Mouse (Mus musculus): Measurements from ENCODE around the gene Cldn9. TPM values are rescaled to one million over a fixed set of nuclear protein-coding genes. Genes with fewer than 3 reads are reported as not detected.

Cldn9 gene
- total RNA-seq, 2 experiments from 2014 or later, result 0.15 to 0.17 TPM

DNA sequence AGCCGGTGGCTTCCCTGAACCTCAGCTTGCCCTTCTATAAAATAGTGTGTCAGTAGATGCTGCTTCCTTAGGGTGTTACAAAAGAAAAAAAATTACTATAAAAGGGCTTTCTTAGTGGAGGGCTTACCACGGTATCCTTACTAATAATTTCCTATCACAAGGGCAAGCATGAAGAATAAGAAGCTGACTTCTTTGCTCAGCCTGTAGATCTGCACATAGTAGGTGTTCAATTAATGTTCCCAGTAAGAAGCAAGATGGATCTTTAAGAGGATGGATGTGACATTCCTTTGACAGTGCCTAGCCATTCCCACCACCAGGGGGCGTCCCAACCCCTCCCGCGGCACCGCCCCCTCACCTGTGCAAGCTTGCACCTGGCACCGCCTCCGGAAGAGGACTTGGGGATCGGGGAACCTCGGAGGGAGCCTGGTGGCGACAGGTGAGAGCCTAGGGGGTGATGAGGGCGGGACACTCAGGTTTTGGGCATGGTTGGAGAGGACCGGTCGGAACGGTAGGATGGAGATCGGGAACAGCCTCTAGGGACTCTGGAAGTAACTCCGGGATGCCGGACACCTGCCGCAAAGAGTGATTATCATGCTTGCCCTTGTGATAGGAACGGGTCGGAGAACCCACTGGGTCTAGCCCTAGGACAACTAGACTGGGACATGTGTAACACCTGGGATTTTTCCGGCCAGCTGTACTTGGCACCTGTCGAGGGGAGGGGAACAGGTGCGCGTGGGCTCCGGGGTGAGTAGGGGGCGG lies 23.5 kb downstream of the Cldn9 start, which contains the start of gene Bicdl2:
Bicdl2 (plus strand) TSS at position 390 of the 759 bp plus-strand sequence.
- intact Hi-C loops (cut with DNase I), result loop anchor here (2.0 kb wide), 1 partner anchor 47 kb away; no protein-coding TSS in a partner anchor
- TF ChIP-seq CTCF (IDR thresholded peaks at IDR 0.05), result peak; percentile 82
- Histone ChIP-seq H3K4me3 (peak within 1 kb of the TSS; percentile 28), H3K27ac (no peak within 1 kb of the TSS)
- DNase-seq, result peak; percentile 54

DNA sequence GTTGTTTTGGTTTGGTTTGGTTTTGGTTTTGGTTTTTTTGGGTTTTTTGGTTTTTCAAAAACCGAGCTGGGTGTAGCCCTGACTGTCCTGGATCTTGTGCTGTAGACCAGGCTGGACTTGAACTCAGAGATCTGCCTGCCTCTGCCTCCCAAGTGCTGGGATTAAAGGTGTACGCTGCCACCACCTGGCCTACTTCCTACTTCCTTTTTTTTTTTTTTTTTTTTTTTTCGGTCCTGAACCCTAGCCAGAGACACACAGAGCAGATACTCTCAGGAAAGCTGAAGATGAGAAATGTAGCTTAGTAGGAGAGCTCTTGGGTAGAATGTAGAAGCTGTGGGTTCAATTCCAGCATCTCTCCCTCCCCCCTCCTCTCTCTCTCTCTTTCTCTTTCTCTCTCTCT lies 25.4 kb downstream of the Cldn9 start:
- DNase-seq, result no peak
- intact Hi-C loops (cut with DNase I), result no loop called here
- Histone ChIP-seq H3K27ac (no peak overlapping the region), H3K4me3 (no peak overlapping the region)
- TF ChIP-seq CTCF (IDR thresholded peaks at IDR 0.05), result no peak

DNA sequence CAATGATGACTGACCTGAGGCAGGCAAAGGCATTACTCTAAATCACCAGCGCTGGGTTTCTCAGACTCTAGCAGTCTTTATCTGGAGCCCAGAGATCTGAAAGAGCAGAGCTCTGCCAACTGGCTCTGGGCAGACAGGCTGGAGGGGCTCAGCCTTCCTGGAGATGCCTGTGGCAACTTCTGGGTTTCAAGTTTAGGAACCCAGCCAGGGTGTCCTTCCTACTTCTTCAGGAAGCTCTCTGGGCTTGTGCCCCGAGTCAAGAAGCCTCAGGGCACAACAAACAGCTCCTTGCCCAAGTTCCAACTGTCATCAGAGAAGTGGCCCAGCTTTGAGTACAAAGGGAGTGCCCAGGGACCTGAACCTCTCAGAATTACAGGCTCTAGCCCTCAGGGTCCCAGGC lies 29.4 kb downstream of the Cldn9 start:
- DNase-seq, result no peak
- H3K27ac ChIP-seq, result no peak overlapping the region
- intact Hi-C loops (cut with DNase I), result no loop called here
- no peak for TF ChIP-seq CTCF (IDR thresholded peaks at IDR 0.05)
- H3K4me3 ChIP-seq, result no peak overlapping the region

DNA sequence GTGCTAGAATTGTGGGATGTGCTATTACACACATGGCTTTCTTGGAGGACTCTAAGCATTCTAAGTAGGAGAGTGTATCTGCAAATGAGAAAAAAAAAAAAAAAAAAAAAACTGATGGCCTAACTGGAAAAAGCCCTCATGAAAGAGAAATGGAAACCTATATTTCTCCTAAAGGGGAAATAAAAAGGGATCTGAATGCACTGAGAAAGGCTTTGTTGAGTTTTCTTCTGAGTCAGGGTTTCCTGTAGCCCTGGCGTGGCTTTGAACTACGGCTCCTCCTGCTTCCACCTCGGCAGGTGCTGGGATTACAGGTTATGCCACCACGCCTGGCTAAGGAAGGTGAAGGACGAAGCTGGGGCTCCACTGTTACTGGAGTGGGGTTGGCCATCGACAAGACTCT lies 29.8 kb downstream of the Cldn9 start:
- intact Hi-C loops (cut with DNase I), result no loop called here
- no peak overlapping the region for H3K27ac ChIP-seq
- H3K4me3 ChIP-seq, result no peak overlapping the region
- no peak for DNase-seq
- no peak for TF ChIP-seq CTCF (IDR thresholded peaks at IDR 0.05)

DNA sequence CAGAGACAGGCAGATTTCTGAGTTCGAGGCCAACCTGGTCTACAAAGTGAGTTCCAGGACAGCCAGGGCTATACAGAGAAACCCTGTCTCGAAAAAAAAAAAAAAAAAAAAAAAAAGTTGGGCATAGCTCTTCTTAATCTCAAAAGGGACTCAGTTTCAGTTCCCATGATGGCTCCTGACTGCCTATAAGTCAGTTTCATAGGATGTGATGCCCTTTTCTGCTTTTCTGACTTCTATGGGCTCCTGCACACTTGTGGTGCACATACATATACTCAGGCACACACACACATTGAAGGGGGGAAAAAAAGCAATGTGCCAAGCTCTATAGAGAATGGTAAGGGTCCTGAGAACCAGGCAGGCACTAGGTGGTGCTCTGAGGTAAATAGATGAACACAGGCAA lies 30.5 kb downstream of the Cldn9 start:
- no peak for DNase-seq
- TF ChIP-seq CTCF (IDR thresholded peaks at IDR 0.05), result no peak
- intact Hi-C loops (cut with DNase I), result no loop called here

DNA sequence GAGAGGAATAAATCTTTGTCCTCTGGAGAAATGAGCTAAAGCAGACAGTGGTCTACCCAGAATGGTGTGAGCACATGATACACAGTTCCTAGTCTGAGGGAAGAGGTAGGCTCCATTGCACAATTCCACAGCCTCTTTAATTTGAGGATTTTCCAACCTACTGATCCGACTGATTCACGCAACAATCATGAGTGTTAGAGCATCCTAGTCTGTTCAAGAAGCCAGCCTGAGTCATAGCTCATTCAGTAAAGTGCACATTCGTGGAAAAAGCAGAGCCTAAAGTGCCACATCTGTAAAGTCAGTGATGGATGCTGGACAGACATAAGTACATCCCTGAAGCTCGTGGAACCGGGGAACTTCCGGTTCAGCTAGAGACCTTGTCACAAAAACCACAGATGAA lies 32.5 kb downstream of the Cldn9 start:
- TF ChIP-seq CTCF (IDR thresholded peaks at IDR 0.05), result no peak
- DNase-seq, result no peak
- intact Hi-C loops (cut with DNase I), result no loop called here

More for the DNA sequence above, 30.5 kb downstream of the Cldn9 start:
- Histone ChIP-seq H3K27ac (no peak overlapping the region), H3K4me3 (no peak overlapping the region)

DNA sequence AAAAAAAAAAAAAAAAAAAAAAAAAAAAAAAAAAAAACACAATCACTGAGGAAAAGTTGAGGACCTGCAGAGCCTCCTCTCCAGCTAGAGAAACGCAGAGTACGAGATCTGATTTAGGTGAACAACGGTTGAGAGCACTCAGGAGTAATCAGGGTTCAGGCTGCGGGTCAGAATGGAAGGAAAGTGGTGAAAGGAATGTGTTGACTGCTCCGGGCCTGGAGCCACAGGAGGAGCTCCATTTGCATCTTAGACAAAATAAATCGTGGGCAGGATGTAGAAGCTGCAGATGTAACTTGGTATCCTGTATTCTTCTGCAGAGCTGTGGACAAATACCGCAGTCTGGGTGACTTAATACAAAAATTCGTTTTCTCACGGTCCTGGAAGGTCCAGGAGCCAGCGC lies 37.9 kb downstream of the Cldn9 start:
- H3K4me3 ChIP-seq, result no peak overlapping the region
- H3K27ac ChIP-seq, result no peak overlapping the region
- intact Hi-C loops (cut with DNase I), result no loop called here
- no peak for TF ChIP-seq CTCF (IDR thresholded peaks at IDR 0.05)
- DNase-seq, result no peak

More for the DNA sequence above, 32.5 kb downstream of the Cldn9 start:
- H3K27ac ChIP-seq, result no peak overlapping the region
- H3K4me3 ChIP-seq, result no peak overlapping the region

DNA sequence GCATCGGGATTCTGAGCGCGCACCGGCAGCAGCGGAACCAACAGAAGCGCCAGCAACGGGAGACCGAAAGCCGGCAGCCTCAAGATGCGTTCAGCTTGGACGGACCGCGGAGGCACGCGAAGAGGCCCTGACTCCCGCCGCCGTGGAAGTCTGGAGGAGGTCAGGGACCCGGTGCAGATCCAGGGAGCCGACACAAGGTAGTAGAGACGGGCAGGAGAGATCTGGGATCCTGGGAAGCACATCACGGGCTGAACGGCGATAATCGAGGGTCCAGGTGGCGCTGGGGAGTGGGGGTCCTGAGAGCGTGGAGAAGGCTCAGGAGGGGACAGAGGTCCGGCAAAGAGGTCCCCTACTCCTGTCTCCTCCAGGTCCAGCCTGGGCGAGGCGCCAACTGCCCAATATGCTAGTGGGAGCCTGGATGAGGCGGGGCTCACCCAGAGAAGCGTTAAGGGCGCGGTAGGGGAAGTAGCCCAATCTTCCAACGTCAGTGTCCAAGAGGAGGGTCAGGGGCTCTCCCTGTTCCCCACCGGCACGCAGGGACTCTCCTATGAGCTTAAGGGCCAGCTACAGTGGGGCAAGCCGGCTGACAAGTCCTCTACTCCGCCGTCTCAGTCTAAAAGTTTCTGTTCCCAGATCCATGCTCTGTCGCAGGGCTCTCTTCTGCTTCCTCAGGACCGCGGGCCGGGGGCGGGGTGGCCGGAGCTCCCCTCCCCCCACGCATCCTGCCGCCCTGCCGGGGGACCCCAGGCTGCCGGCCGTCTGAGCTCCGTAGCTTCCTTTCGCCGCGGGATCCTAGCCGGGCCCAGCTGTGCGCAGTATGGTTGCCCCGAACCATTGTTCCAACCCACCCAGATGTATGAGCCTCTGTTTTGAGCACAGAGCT lies 39.0 kb downstream of the Cldn9 start, which contains the start of gene Mmp25:
Mmp25 (minus strand) TSS at position 665 of the 883 bp plus-strand sequence.
- intact Hi-C loops (cut with DNase I), result no loop called here
- no peak for DNase-seq
- H3K27ac ChIP-seq, result no peak within 1 kb of the TSS
- peak within 1 kb of the TSS; percentile 65 for H3K4me3 ChIP-seq
- TF ChIP-seq CTCF (IDR thresholded peaks at IDR 0.05), result no peak

Other genes with a start within 250 kb of the Cldn9 start
- gene Vmn2r117, start 204.3 kb downstream of the Cldn9 start, total RNA-seq (2021), result not detected
- 1 to 10 TPM; 2.0 to 3.3 TPM for gene Zfp213, start 119.8 kb downstream of the Cldn9 start, total RNA-seq (2021)
- gene Zfp13, start 84.5 kb downstream of the Cldn9 start, total RNA-seq (2021), result 1 to 10 TPM; 1.5 to 2.1 TPM
- not detected for gene Zscan10, start 83.2 kb downstream of the Cldn9 start, total RNA-seq (2021)
- under 1 TPM in 1 of 2 experiments, not detected in 1; 0.06 TPM for gene Mmp25, start 38.7 kb downstream of the Cldn9 start, total RNA-seq (2021)
- not detected for gene Bicdl2, start 23.5 kb downstream of the Cldn9 start, total RNA-seq (2021)
- gene Hcfc1r1, start 10.4 kb downstream of the Cldn9 start, total RNA-seq (2021), result 100 to 1,000 TPM; 112 to 137 TPM
- gene Thoc6, start 10.1 kb downstream of the Cldn9 start, total RNA-seq (2021), result 1 to 10 TPM; 6.3 to 8.8 TPM
- gene Tnfrsf12a, start 6.6 kb downstream of the Cldn9 start, total RNA-seq (2021), result 10 to 100 TPM; 19.5 to 27.5 TPM
- not detected for gene Cldn6, start 4.8 kb downstream of the Cldn9 start, total RNA-seq (2021)
- not detected for gene 1520401A03Rik, start 38.8 kb upstream of the Cldn9 start, total RNA-seq (2021)
- gene Pkmyt1, start 42.3 kb upstream of the Cldn9 start, total RNA-seq (2021), result under 1 TPM; 0.53 to 0.64 TPM
- 1 to 10 TPM; 2.7 to 4.0 TPM for gene Paqr4, start 56.8 kb upstream of the Cldn9 start, total RNA-seq (2021)
- gene Kremen2, start 61.8 kb upstream of the Cldn9 start, total RNA-seq (2021), result not detected
- gene Flywch1, start 87.6 kb upstream of the Cldn9 start, total RNA-seq (2021), result 10 to 100 TPM; 43.3 to 50.4 TPM
- gene Flywch2, start 102.1 kb upstream of the Cldn9 start, total RNA-seq (2021), result under 1 TPM; 0.47 to 0.51 TPM
- gene Srrm2, start 106.5 kb upstream of the Cldn9 start, total RNA-seq (2021), result 100 to 1,000 TPM; 178 to 227 TPM
- 100 to 1,000 TPM; 296 to 351 TPM for gene Elob, start 145.1 kb upstream of the Cldn9 start, total RNA-seq (2021)
- gene Prss33, start 152.0 kb upstream of the Cldn9 start, total RNA-seq (2021), result not detected
- gene Prss32, start 159.8 kb upstream of the Cldn9 start, total RNA-seq (2021), result not detected
- not detected for gene Prss41, start 160.1 kb upstream of the Cldn9 start, total RNA-seq (2021)
- gene Prss21, start 184.0 kb upstream of the Cldn9 start, total RNA-seq (2021), result not detected
- not detected for gene Dcpp1, start 196.8 kb upstream of the Cldn9 start, total RNA-seq (2021)
- gene Dcpp2, start 196.9 kb upstream of the Cldn9 start, total RNA-seq (2021), result not detected
- gene Dcpp3, start 233.4 kb upstream of the Cldn9 start, total RNA-seq (2021), result not detected